Mouse (Mus musculus) heart, postnatal 10 days (tissue): Measurements from ENCODE around the gene Ckb. TPM values are rescaled to one million over a fixed set of nuclear protein-coding genes. Genes with fewer than 3 reads are reported as not detected.

Source experiments
- total RNA-seq, 2 experiments: library from RNA; stranded (reverse); gene quantifications; 2 replicates each; pipeline ENCODE4 v1.2.3; 2021

The Ckb gene
- total RNA-seq, 2 experiments from 2014 or later: 127 to 140 TPM

Other genes starting within 250 kb of the Ckb start
- 10 to 100 TPM; 28.9 to 41.2 TPM for gene Tnfaip2, start 229.9 kb downstream of the Ckb start, total RNA-seq
- 1 to 10 TPM; 2.2 to 2.4 TPM for gene Gm266, start 186.5 kb downstream of the Ckb start, total RNA-seq
- gene Eif5, start 134.3 kb downstream of the Ckb start, total RNA-seq: 100 to 1,000 TPM; 196 to 199 TPM
- 10 to 100 TPM; 71.0 to 71.7 TPM for gene Mark3, start 97.8 kb downstream of the Ckb start, total RNA-seq
- gene Trmt61a, start 5.8 kb upstream of the Ckb start, total RNA-seq: 1 to 10 TPM; 6.4 to 8.3 TPM
- 10 to 100 TPM; 29.1 to 32.7 TPM for gene Bag5, start 40.9 kb upstream of the Ckb start, total RNA-seq
- gene Apopt1, start 40.9 kb upstream of the Ckb start, total RNA-seq: 10 to 100 TPM; 39.6 to 41.5 TPM
- 100 to 1,000 TPM; 151 to 166 TPM for gene Klc1, start 86.5 kb upstream of the Ckb start, total RNA-seq
- gene Xrcc3, start 141.5 kb upstream of the Ckb start, total RNA-seq: 1 to 10 TPM; 3.5 to 4.0 TPM
- gene Zfyve21, start 141.8 kb upstream of the Ckb start, total RNA-seq: 10 to 100 TPM; 44.5 to 53.2 TPM
- gene Ppp1r13b, start 235.8 kb upstream of the Ckb start, total RNA-seq: 10 to 100 TPM; 23.4 to 26.8 TPM